Mouse (Mus musculus) small intestine, adult 10 weeks (tissue): Measurements from ENCODE around the gene Adipoq. TPM values are rescaled to one million over a fixed set of nuclear protein-coding genes. Genes with fewer than 3 reads are reported as not detected.

Source experiments
- polyA plus RNA-seq: library from polyadenylated mRNA; stranded (reverse); fragments of 350-450 nt; fragmentation: Illumina TruSeq; extraction: RNeasy Lipid Tissue Mini Kit (QIAGEN cat#74804); gene quantifications from one replicate; pipeline ENCODE4 v1.2.3, GENCODE M21; 2014; ENCODE audit warnings: low replicate concordance

Gene Adipoq
- polyA plus RNA-seq: 37.9 TPM

DNA sequence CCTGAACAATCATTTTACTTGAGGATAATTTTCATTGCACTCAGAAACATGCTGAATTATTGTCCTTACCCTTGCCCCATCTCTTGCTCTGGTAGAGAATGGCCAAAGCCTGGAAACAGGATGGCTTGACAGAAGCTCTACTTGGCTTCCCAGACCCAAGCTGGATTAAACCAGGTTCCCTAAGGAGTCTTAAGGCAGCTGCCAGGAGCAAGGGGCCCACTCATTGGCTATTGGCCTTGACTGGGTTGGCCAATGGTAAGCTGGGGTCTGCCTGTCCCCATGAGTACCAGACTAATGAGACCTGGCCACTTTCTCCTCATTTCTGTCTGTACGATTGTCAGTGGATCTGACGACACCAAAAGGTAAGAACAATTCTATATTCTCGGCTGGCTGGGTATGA, at the start of gene Adipoq:
Gene Adipoq (plus strand): TSS at position 257 of the 400 bp plus-strand sequence.

DNA sequence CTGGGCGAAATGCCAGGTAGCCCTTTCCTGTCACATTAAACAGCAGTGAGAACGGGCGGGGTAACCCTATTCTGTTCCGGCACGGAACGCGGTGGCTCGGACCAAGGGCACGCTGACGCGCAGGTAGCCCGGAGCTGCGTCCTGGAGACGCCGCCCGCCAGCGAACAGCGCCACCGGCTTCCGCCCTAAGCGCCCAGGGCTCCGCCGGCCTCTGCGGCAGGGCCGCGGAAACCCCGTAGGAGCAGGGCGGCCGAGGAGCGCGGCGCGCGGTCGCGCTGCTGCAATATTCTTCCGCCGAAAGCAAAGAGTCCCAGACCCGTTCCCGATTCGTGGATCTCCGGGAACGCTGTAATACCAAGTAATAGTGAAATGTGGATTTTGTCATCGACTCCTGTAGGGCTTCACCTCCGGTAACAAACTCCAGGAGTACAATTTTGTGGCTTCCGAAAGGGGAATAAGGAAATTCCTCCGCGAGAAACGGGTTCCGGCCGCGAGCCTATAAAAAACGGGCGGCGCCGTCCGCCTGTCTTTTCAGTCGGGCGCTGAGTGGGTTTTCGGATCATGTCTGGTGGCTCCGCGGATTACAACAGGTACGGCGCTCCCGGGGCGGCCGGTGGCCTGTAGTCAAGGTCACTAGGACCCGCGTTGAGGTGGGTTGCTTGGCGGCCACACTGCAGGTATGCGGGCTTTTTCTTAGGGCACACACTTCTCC, 38.9 kb upstream of the Adipoq start, which contains the start of gene Eif4a2:
Gene Eif4a2 (plus strand): TSS at position 214 of the 712 bp plus-strand sequence.

GRCm38 (mm10) chr16:23127673-23128375, 18.5 kb upstream of the Adipoq start, which contains the start of gene Rfc4:
Rfc4 (minus strand) TSS chr16:23127737.

Other genes with a start within 250 kb of the Adipoq start
- not detected for gene Fetub, start 228.2 kb upstream of the Adipoq start, polyA plus RNA-seq
- gene Hrg, start 195.5 kb upstream of the Adipoq start, polyA plus RNA-seq: not detected
- gene Kng2, start 117.1 kb upstream of the Adipoq start, polyA plus RNA-seq: not detected
- not detected for gene Kng1, start 88.7 kb upstream of the Adipoq start, polyA plus RNA-seq
- 1,412 TPM for gene Eif4a2, start 39.1 kb upstream of the Adipoq start, polyA plus RNA-seq
- 38.9 TPM for gene Rfc4, start 18.8 kb upstream of the Adipoq start, polyA plus RNA-seq
- 5.3 TPM for gene St6gal1, start 78.2 kb downstream of the Adipoq start, polyA plus RNA-seq